8 mouse cellular contexts compared by ENCODE assay signal in genomic region chr3:102803937-102804336, GRCm38 (mm10). TPM values are rescaled to one million over a fixed set of nuclear protein-coding genes. Genes with fewer than 3 reads are reported as not detected.
A peak's percentile ranks its signal among the peaks of the same experiment; 100 is the strongest.
DNase-seq lines count a peak whose midpoint lies in the region; ATAC-seq and TF ChIP-seq lines count a peak whose summit lies in the region.

No protein-coding gene starts in this region.

- DNase-seq in heart, adult 2 months, result peak; percentile 70 to 78
- DNase-seq in Patski (ENCODE audit: low read depth, low spot score), result peak; percentile 48
- DNase-seq in cerebellum, postnatal 10 days, result peak; percentile 93 to 95
- DNase-seq in gastrocnemius, postnatal 25 days, result peak; percentile 31
- peak; percentile 82 to 87 for DNase-seq in layer of hippocampus, postnatal 10 days (ENCODE audit: low spot score in 2 of 2)
- DNase-seq in spleen, postnatal 10 days (ENCODE audit: low spot score in 2 of 2), result peak; percentile 25 to 84

- CTCF ChIA-PET in Patski (lab: Charles Lee), result interaction anchor here (0.6 to 3.3 kb wide), 30 partner anchors 11 to 735 kb away, joined by 3 to 46 read pairs (median 4); no protein-coding TSS in a partner anchor

- H3K4me2 ChIP-seq in heart, embryonic 11.5 days, result no peak overlapping the region

- no peak for TF ChIP-seq EP300 in heart, adult 2 months (IDR thresholded peaks at IDR 0.05; ENCODE audit: insufficient read depth, low read depth, low read length)

- ATAC-seq in heart, embryonic 11.5 days (replicated peaks; ENCODE audit: insufficient number of reproducible peaks, low FRiP score, low TSS enrichment), result no peak
- ATAC-seq in Patski, result no peak
- ATAC-seq in megakaryocyte progenitor cell, adult 5-6 weeks (replicated peaks; ENCODE audit: poor library complexity), result peak; percentile 100

- intact Hi-C loops in heart, adult 2 months (cut with DNase I), result loop anchor here (1.0 to 10.0 kb wide), 3 partner anchors 89 to 555 kb away; no protein-coding TSS in a partner anchor

- TF ChIP-seq POLR2A in heart, adult 2 months (IDR thresholded peaks at IDR 0.05; ENCODE audit: insufficient read depth, low read depth, low read length), result no peak

- no peak overlapping the region for H3K9ac ChIP-seq in heart, adult 2 months (ENCODE audit: low read depth, low read length)
- no peak overlapping the region for H3K9ac ChIP-seq in heart, embryonic 11.5 days (ENCODE audit: low read depth, low read length)

- POLR2A ChIA-PET in Patski (lab: Charles Lee), result interaction anchor here (0.6 kb wide), 1 partner anchor 154 kb away, joined by 3 read pairs; no protein-coding TSS in a partner anchor

- H3K4me1 ChIP-seq in heart, adult 2 months (ENCODE audit: control insufficient read depth, insufficient read depth, low read length), result no peaks in the 10 kb centered on the region
- no peaks in the 10 kb centered on the region for H3K4me1 ChIP-seq in heart, embryonic 11.5 days (ENCODE audit: control insufficient read depth, insufficient read depth, low read length)

- no peaks in the 10 kb centered on the region for H3K36me3 ChIP-seq in heart, adult 2 months (ENCODE audit: control insufficient read depth, insufficient read depth, low read length)
- H3K36me3 ChIP-seq in heart, embryonic 11.5 days (ENCODE audit: control insufficient read depth, insufficient read depth, low read length), result no peaks in the 10 kb centered on the region

- in situ Hi-C loops in Patski (cut with MboI; ENCODE audit: low pct_unique_long_range_greater_than_20kb), result loop anchor here (5.0 to 10.0 kb wide), 4 partner anchors 87 to 719 kb away; partner anchors contain the start of gene Casq2

- no peaks in the 10 kb centered on the region for H3K27me3 ChIP-seq in heart, adult 2 months (ENCODE audit: control insufficient read depth, insufficient read depth, low read length)
- no peaks in the 10 kb centered on the region for H3K27me3 ChIP-seq in heart, embryonic 11.5 days (ENCODE audit: control insufficient read depth, insufficient read depth, low read length)
- H3K27me3 ChIP-seq in Patski, result peaks cover 27% of the 10 kb centered on the region

- no peak overlapping the region for H3K27ac ChIP-seq in heart, adult 2 months
- no peak overlapping the region for H3K27ac ChIP-seq in heart, embryonic 11.5 days (ENCODE audit: low read depth, low read length)

- TF ChIP-seq CTCF in heart, adult 2 months (IDR thresholded peaks at IDR 0.05), result peak; percentile 89
- TF ChIP-seq CTCF in Patski (IDR thresholded peaks at IDR 0.05), result peak; percentile 97

- no peak overlapping the region for H3K4me3 ChIP-seq in heart, adult 2 months
- H3K4me3 ChIP-seq in heart, embryonic 11.5 days (ENCODE audit: low read depth, low read length), result no peak overlapping the region

- no peaks in the 10 kb centered on the region; the same call in 1 of the 2 replicates for H3K9me3 ChIP-seq in heart, embryonic 11.5 days (replicated peaks; ENCODE audit: control insufficient read depth, low read length)

- no peaks in the 10 kb centered on the region for H3K79me2 ChIP-seq in heart, adult 2 months (replicated peaks; ENCODE audit: control insufficient read depth, insufficient read depth, low read length)

- 2% methylated on average over 3 of the region's 3 CpGs for WGBS in heart, adult 2 months
- WGBS in heart, embryonic 11.5 days (ENCODE audit: insufficient replicate concordance), result 3% methylated on average over 3 of the region's 3 CpGs

RNA-seq across cellular contexts. Expression of gene Tshb, which starts 21.4 kb away (rescaled TPM):
- total RNA-seq in heart, adult 2 months (2021), result not detected
- not detected in 2 replicates for polyA plus RNA-seq in heart, adult 2 months (2012; rRNA removed)
- 0.13 and 0.17 TPM in 2 replicates for polyA plus RNA-seq in heart, embryonic 11.5 days (2014; fragmentation: Nextera tagmentation; extraction: Ambion mirVana)
- not detected for polyA plus RNA-seq in Patski (2021)
- total RNA-seq in gastrocnemius, postnatal 25 days (2021), result not detected
- total RNA-seq in layer of hippocampus, postnatal 10 days (2021), result not detected
- not detected in 2 replicates for total RNA-seq in megakaryocyte progenitor cell, adult 5-6 weeks (2015)
- not detected in 2 replicates for total RNA-seq in megakaryocyte progenitor cell, adult 5-6 weeks (2017)

Comparison
In these comparisons a context has a peak if more than half of its experiments do, and no peak if none do; other contexts are left out.
1. DNase-seq: peak in every context shown above with its lines; median percentile 94 in cerebellum, postnatal 10 days; 84 in layer of hippocampus, postnatal 10 days; 74 in heart, adult 2 months; 54 in spleen, postnatal 10 days; 48 in Patski; 31 in gastrocnemius, postnatal 25 days.